Mouse (Mus musculus) hindbrain, postnatal 0 days (tissue): ENCODE measurements at regions not wholly inside any gene's neighbourhood (a gene's known extent, or its start where the extent isn't known, plus 50 kb on each side); places are given as distances from the start of the nearest gene placed in this dataset.
A peak's percentile ranks its signal among the peaks of the same experiment; 100 is the strongest.
"Not testable (repeated sequence)": the region's sequence is repeated elsewhere in the genome, so short reads cannot be mapped to it uniquely, and the experiment has no call there.

Experiments
- ATAC-seq: fragments of 200-750 bp; cut with Nextera tagmentation; 2 replicates; pipeline ENCODE4 v1.8.0; 2017; ENCODE audit warnings: mild to moderate bottlenecking, moderate TSS enrichment, moderate library complexity
- DNase-seq: peaks from one replicate; pipeline ENCODE4 v3.0.0-alpha.2; 2015; ENCODE audit warnings: low spot score
- H3K27ac ChIP-seq: fragments of 300-500 bp; sonication (generic); 2 replicates; pipeline ENCODE4 v1.5.1; 2014; ENCODE audit warnings: mild to moderate bottlenecking
- H3K27me3 ChIP-seq: fragments of 300-500 bp; sonication (generic); 2 replicates; pipeline ENCODE4 v1.6.1; 2014; ENCODE audit warnings: low read length, mixed read lengths; ENCODE audit not compliant: insufficient read depth
- H3K36me3 ChIP-seq: fragments of 300-500 bp; sonication (generic); 2 replicates; pipeline ENCODE4 v1.6.1; 2014; ENCODE audit warnings: low read length, mixed read lengths; ENCODE audit not compliant: insufficient read depth
- H3K4me1 ChIP-seq: fragments of 300-500 bp; sonication (generic); 2 replicates; pipeline ENCODE4 v1.6.1; 2014; ENCODE audit warnings: antibody characterized with exemption, low read length, mixed read lengths; ENCODE audit not compliant: insufficient read depth
- H3K4me2 ChIP-seq: fragments of 300-500 bp; sonication (generic); 2 replicates; pipeline ENCODE4 v1.6.1; 2014; ENCODE audit warnings: low read depth, mild to moderate bottlenecking, low read length, moderate library complexity, mixed read lengths
- H3K4me3 ChIP-seq: fragments of 300-500 bp; sonication (generic); 2 replicates; pipeline ENCODE4 v1.5.1; 2014; ENCODE audit warnings: low read length
- H3K9ac ChIP-seq: fragments of 300-500 bp; sonication (generic); replicated peaks from 2 replicates; pipeline ENCODE4 v1.6.1; 2014; ENCODE audit warnings: mild to moderate bottlenecking, low read length, moderate library complexity, mixed read lengths
- H3K9me3 ChIP-seq: fragments of 300-500 bp; sonication (generic); 2 replicates; pipeline ENCODE4 v1.6.1; 2016; ENCODE audit warnings: low read length, mixed read lengths
- CTCF ChIP-seq: IDR thresholded peaks from 2 replicates; pipeline ENCODE4 v1.5.1; 2016; ENCODE audit warnings: antibody characterized with exemption, control low read depth, low read depth
- WGBS: fragments of 180-500 bp; shearing (Covaris S2); extraction: QIAGEN DNeasy Blood & Tissue Kit; methylation state at CpG from one replicate; pipeline ENCODE4 v1.1.7; 2014; 5-methylcytosine and 5-hydroxymethylcytosine counted together

- H3K9me3 ChIP-seq = no peaks in the 10 kb centered on the region
- H3K9ac ChIP-seq = no peak overlapping the region
- no peak for DNase-seq
- no peak for ATAC-seq
- no peak for TF ChIP-seq CTCF
- no peaks in the 10 kb centered on the region for H3K36me3 ChIP-seq
- whole genome bisulfite sequencing = 94% methylated on average over 4 of the region's 4 CpGs
- no peak overlapping the region for H3K4me3 ChIP-seq
- no peak overlapping the region for H3K4me2 ChIP-seq
- no peak overlapping the region for H3K27ac ChIP-seq
- H3K27me3 ChIP-seq = no peaks in the 10 kb centered on the region
- H3K4me1 ChIP-seq = no peaks in the 10 kb centered on the region
These were observed 181.5 kb downstream of the Opa1 start for GRCm38 (mm10) chr16:29760627-29761026.

- H3K4me2 ChIP-seq = no peak overlapping the region
- H3K27me3 ChIP-seq = no peaks in the 10 kb centered on the region
- DNase-seq (peak; percentile 9), ATAC-seq (0 out of 2 replicates have a peak, but pooled peaks have one; percentile 47)
- WGBS = 30% methylated on average over 6 of the region's 6 CpGs
- H3K9ac ChIP-seq = no peak overlapping the region
- no peaks in the 10 kb centered on the region for H3K36me3 ChIP-seq
- no peak for TF ChIP-seq CTCF
- no peaks in the 10 kb centered on the region for H3K4me1 ChIP-seq
- H3K9me3 ChIP-seq = no peaks in the 10 kb centered on the region
- no peak overlapping the region for H3K4me3 ChIP-seq
- no peak overlapping the region for H3K27ac ChIP-seq
These were observed 182.7 kb downstream of the Opa1 start for GRCm38 (mm10) chr16:29761779-29762277.

- no peak for TF ChIP-seq CTCF
These were observed 185.2 kb downstream of the Opa1 start for GRCm38 (mm10) chr16:29764376-29764775.

DNA sequence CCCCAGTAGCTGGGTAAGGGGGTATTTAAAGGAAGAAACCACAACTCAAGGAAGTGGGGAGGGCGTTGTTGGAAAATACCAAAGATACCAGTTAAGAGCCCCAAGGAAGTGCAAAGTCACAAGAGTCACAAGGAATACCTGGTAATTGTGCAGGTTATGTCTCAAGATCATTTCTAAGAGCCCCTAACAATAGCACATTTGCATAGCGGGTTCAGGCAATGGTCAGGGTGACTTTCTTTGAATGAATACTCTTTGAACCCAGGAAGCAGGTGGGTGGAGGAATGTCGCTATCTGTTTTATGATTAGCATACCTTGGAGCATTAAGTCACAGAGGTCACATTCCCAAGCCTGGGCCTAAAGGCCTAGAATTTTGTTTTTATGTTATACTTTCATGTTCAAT lies 186.7 kb downstream of the Opa1 start:
- H3K4me2 ChIP-seq, H3K27ac ChIP-seq, H3K4me1 ChIP-seq, H3K36me3 ChIP-seq, H3K9ac ChIP-seq, H3K27me3 ChIP-seq, ATAC-seq, DNase-seq, H3K9me3 ChIP-seq, H3K4me3 ChIP-seq: not testable (repeated sequence)
- WGBS = over 99% methylated on average over 3 of the region's 3 CpGs

More at GRCm38 (mm10) chr16:29764376-29764775, 185.2 kb downstream of the Opa1 start:
- Histone ChIP-seq H3K36me3 (no peaks in the 10 kb centered on the region), H3K4me1 (no peaks in the 10 kb centered on the region), H3K4me2 (no peak overlapping the region), H3K27me3 (no peaks in the 10 kb centered on the region), H3K9me3 (no peaks in the 10 kb centered on the region), H3K4me3 (no peak overlapping the region), H3K9ac (no peak overlapping the region), H3K27ac (no peak overlapping the region)
- no peak for DNase-seq
- WGBS = 73% methylated on average over 1 of the region's 1 CpGs
- no peak for ATAC-seq

DNA sequence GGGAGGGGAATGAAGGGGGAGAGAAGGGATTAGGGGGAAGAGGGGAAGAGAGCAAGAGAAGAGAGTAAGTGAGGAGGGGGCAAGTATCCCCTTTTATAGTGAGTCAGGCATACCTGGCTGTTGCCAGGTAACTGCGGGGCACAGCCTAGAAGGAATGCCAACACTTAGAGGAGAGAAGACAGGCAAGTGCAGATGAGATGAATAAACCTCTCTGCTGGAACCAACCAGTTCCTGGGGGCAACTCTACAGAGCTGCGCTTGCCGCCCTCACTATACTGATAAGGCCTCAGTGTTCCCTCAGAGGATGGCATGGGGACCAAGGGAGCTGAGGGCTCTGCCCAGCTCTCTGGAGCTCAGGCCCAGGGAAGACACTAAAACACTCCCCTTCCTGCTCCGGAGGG lies 192.2 kb downstream of the Opa1 start:
- Histone ChIP-seq H3K9ac (no peak overlapping the region), H3K4me3 (no peak overlapping the region), H3K9me3 (no peaks in the 10 kb centered on the region), H3K4me1 (no peaks in the 10 kb centered on the region), H3K4me2 (no peak overlapping the region), H3K27ac (no peak overlapping the region), H3K36me3 (no peaks in the 10 kb centered on the region), H3K27me3 (no peaks in the 10 kb centered on the region)
- TF ChIP-seq CTCF = no peak
- WGBS = 39% methylated on average over 4 of the region's 4 CpGs
- peak; percentile 43; the same call in 1 of the 2 replicates for ATAC-seq
- DNase-seq = no peak

GRCm38 (mm10) chr16:29771728-29772608 lies 192.8 kb downstream of the Opa1 start:
- H3K4me1 ChIP-seq = no peaks in the 10 kb centered on the region
- H3K4me3 ChIP-seq = no peak overlapping the region
- H3K9me3 ChIP-seq = no peaks in the 10 kb centered on the region
- no peak overlapping the region for H3K9ac ChIP-seq
- no peak overlapping the region for H3K27ac ChIP-seq
- H3K36me3 ChIP-seq = no peaks in the 10 kb centered on the region
- H3K27me3 ChIP-seq = no peaks in the 10 kb centered on the region
- no peak for TF ChIP-seq CTCF
- H3K4me2 ChIP-seq = no peak overlapping the region
- peak; percentile 32; the same call in 1 of the 2 replicates for ATAC-seq
- peak; percentile 17 for DNase-seq
- WGBS = 16% methylated on average over 13 of the region's 13 CpGs

DNA sequence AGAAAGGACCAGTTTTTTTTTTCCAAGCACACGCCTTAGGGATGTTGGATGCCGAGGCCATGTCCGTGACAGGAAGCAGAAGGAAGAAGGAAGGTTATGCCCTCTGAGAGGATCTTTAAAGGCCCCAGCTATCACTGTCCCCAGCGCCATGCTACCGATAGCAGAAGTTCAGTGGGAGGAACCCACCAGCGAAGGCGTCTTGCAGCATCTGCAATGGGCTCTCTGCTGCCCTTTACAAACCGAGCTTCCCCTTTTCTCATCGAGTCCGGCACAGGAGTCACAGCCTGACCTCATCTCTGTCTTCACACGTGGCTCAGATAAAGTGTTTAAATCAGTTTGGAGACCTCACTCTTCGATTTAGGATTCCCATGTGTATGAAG lies 193.5 kb downstream of the Opa1 start:
- no peak overlapping the region for H3K27ac ChIP-seq
- H3K36me3 ChIP-seq = no peaks in the 10 kb centered on the region
- no peak for ATAC-seq
- no peaks in the 10 kb centered on the region for H3K4me1 ChIP-seq
- DNase-seq = no peak
- 53% methylated on average over 12 of the region's 12 CpGs for WGBS
- H3K27me3 ChIP-seq = no peaks in the 10 kb centered on the region
- H3K9me3 ChIP-seq = no peaks in the 10 kb centered on the region
- no peak for TF ChIP-seq CTCF
- H3K4me2 ChIP-seq = no peak overlapping the region
- H3K9ac ChIP-seq = no peak overlapping the region
- no peak overlapping the region for H3K4me3 ChIP-seq
